Mouse (Mus musculus) stomach, postnatal 0 days (tissue): Measurements from ENCODE around the gene 1700014D04Rik. TPM values are rescaled to one million over a fixed set of nuclear protein-coding genes. Genes with fewer than 3 reads are reported as not detected.
A peak's percentile ranks its signal among the peaks of the same experiment; 100 is the strongest.
"Not testable (repeated sequence)": the region's sequence is repeated elsewhere in the genome, so short reads cannot be mapped to it uniquely, and the experiment has no call there.

ENCODE experiments used
- ATAC-seq: fragments of 200-750 bp; cut with Nextera tagmentation; 2 replicates; pipeline ENCODE4 v1.8.0; 2017; ENCODE audit not compliant: low FRiP score, low TSS enrichment
- DNase-seq: peaks from one replicate; pipeline ENCODE4 v3.0.0-alpha.2; 2016; ENCODE audit warnings: low spot score
- H3K27ac ChIP-seq: fragments of 300-500 bp; sonication (generic); replicated peaks from 2 replicates; pipeline ENCODE4 v1.5.1; 2014; ENCODE audit warnings: mild to moderate bottlenecking, control low read depth
- H3K27me3 ChIP-seq: fragments of 300-500 bp; sonication (generic); 2 replicates; pipeline ENCODE4 v1.6.1; 2014; ENCODE audit warnings: low read length; ENCODE audit not compliant: control insufficient read depth, insufficient read depth
- H3K36me3 ChIP-seq: fragments of 300-500 bp; sonication (generic); 2 replicates; pipeline ENCODE4 v1.6.1; 2014; ENCODE audit warnings: low read length, mixed read lengths; ENCODE audit not compliant: control insufficient read depth, insufficient read depth
- H3K4me1 ChIP-seq: fragments of 300-500 bp; sonication (generic); replicated peaks from 2 replicates; pipeline ENCODE4 v1.6.1; 2014; ENCODE audit warnings: antibody characterized with exemption; ENCODE audit not compliant: control insufficient read depth, insufficient read depth
- H3K4me2 ChIP-seq: fragments of 300-500 bp; sonication (generic); replicated peaks from 2 replicates; pipeline ENCODE4 v1.6.1; 2014; ENCODE audit warnings: low read depth, mild to moderate bottlenecking, control low read depth, moderate library complexity
- H3K4me3 ChIP-seq: fragments of 300-500 bp; sonication (generic); 2 replicates; pipeline ENCODE4 v1.5.1; 2014; ENCODE audit warnings: low read depth, low read length, control low read depth
- H3K9ac ChIP-seq: fragments of 300-500 bp; sonication (generic); 2 replicates; pipeline ENCODE4 v1.6.1; 2014; ENCODE audit warnings: mild to moderate bottlenecking, low read length, control low read depth, mixed read lengths
- H3K9me3 ChIP-seq: fragments of 300-500 bp; sonication (generic); 2 replicates; pipeline ENCODE4 v1.6.1; 2016; ENCODE audit warnings: low read length; ENCODE audit not compliant: control insufficient read depth
- CTCF ChIP-seq: IDR thresholded peaks from 2 replicates; pipeline ENCODE4 v1.5.1; 2016; ENCODE audit warnings: antibody characterized with exemption, low read depth, mild to moderate bottlenecking, moderate library complexity
- EP300 ChIP-seq: optimal IDR thresholded peaks from 2 replicates; pipeline ENCODE3; 2016; ENCODE audit warnings: antibody characterized with exemption
- WGBS: fragments of 180-500 bp; shearing (Covaris S2); extraction: QIAGEN DNeasy Blood & Tissue Kit; methylation state at CpG from one replicate; pipeline ENCODE4 v1.1.7; 2014; 5-methylcytosine and 5-hydroxymethylcytosine counted together
- polyA plus RNA-seq: library from polyadenylated mRNA; unstranded; fragments of >200 nt; fragmentation: Nextera tagmentation; extraction: Ambion mirVana; gene quantifications from 2 replicates; pipeline ENCODE4 v1.2.1, GENCODE M21; 2015

The 1700014D04Rik gene
- polyA plus RNA-seq, 1 experiment from 2014 or later, result not detected

DNA sequence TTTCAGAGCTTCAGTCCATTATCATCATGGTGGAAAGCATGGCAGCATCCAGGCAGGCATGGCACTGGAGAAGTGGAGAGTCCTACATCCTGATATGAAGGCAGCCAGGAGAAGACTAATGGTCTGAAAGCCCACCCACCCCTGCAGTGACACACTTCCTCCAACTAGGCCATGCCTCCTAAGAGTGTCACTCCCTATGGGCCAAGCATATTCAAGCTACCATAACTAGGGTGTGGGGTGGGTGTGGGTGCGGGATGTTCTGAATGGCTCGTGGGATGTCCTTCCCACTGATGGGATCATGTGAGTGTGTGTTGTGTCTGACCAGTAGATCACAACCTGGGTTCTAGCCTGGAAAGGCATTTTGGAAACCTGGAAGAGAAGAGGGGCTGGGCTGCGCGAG, 12.6 kb downstream of the 1700014D04Rik start:
- DNase-seq, result no peak
- Histone ChIP-seq H3K36me3 (no peaks in the 10 kb centered on the region), H3K27ac (no peak overlapping the region), H3K4me1 (no peaks in the 10 kb centered on the region), H3K4me2 (no peak overlapping the region), H3K27me3 (no peaks in the 10 kb centered on the region), H3K4me3 (no peak overlapping the region), H3K9me3 (no peaks in the 10 kb centered on the region), H3K9ac (no peak overlapping the region)
- no peak for ATAC-seq
- 86% methylated on average over 2 of the region's 4 CpGs for WGBS
- no peak for TF ChIP-seq CTCF
- no peak for TF ChIP-seq EP300

DNA sequence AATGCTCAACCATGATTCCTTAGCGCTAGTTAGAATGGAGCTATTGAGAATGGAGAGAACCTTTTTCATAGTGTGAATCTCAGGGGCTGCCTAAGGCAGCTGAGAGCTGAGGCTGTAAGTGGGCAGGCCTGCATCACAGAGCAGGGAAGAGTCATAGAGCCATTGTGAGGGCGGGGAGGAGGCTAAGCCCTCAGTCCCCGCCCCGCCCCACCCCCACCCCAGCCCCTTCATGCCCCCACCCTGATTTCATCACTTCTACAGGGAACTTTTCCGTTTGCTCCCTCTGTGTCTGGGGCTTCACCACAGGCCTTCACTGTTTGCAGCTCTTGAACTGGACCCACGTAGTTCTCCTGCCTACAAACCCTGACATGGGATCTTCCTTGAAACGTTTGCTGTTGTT, 14.9 kb downstream of the 1700014D04Rik start, which contains the start of gene Spata31d1d:
Gene Spata31d1d (minus strand): TSS at position 101 of the 400 bp plus-strand sequence.
- 39% methylated on average over 7 of the region's 7 CpGs for WGBS
- Histone ChIP-seq H3K4me2 (no peak within 1 kb of the TSS), H3K4me3 (no peak within 1 kb of the TSS), H3K9me3 (no peaks in the 10 kb centered on the region), H3K27ac (no peak within 1 kb of the TSS), H3K27me3 (no peaks in the 10 kb centered on the region), H3K36me3 (no peaks in the 10 kb centered on the region), H3K9ac (no peak within 1 kb of the TSS), H3K4me1 (no peaks in the 10 kb centered on the region)
- ATAC-seq, result no peak
- no peak for DNase-seq
- TF ChIP-seq CTCF (no peak), EP300 (no peak)

DNA sequence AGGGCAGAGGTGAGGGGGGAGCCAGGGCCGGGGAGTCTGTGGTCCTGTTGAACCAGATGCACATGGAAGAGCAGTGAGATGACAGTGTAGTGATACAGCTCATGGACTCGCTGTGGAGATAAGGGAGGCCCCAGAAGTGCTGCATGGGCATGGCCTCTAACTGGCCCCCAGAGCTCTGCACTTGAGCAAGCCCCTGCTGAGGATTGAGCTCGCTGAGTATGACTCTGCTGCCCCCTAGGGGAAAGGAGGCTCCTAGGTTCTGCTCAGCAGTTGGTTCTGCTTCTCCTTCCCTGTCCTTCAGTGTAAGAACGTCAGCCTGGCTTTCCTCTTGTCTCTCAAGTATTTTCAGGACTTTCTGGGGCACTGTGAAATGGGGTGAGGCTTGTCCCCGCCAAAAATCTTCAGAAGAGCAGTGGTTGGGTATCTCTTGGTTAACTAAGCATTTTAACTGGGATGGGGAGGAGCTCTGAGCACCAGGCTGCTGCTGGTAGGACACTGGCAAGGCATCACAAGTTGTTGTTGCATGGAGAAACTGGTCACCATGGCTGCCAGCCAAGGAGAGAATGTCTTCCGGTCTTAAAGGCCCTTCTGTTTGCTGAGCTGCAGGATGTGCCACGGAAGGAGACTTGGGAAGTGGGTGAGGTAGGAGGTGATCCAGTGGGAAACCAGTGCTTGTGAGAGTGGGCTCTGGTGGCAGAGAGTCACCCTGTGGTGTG, 18.0 kb downstream of the 1700014D04Rik start:
- Histone ChIP-seq H3K4me3 (no peak overlapping the region), H3K4me2 (no peak overlapping the region), H3K36me3 (no peaks in the 10 kb centered on the region), H3K27me3 (no peaks in the 10 kb centered on the region), H3K9ac (no peak overlapping the region), H3K9me3 (no peaks in the 10 kb centered on the region), H3K4me1 (no peaks in the 10 kb centered on the region), H3K27ac (no peak overlapping the region)
- ATAC-seq (peak; percentile 79), DNase-seq (peak; percentile 82)
- TF ChIP-seq CTCF, result peak; percentile 98
- no peak for TF ChIP-seq EP300
- 21% methylated on average over 7 of the region's 7 CpGs for WGBS

DNA sequence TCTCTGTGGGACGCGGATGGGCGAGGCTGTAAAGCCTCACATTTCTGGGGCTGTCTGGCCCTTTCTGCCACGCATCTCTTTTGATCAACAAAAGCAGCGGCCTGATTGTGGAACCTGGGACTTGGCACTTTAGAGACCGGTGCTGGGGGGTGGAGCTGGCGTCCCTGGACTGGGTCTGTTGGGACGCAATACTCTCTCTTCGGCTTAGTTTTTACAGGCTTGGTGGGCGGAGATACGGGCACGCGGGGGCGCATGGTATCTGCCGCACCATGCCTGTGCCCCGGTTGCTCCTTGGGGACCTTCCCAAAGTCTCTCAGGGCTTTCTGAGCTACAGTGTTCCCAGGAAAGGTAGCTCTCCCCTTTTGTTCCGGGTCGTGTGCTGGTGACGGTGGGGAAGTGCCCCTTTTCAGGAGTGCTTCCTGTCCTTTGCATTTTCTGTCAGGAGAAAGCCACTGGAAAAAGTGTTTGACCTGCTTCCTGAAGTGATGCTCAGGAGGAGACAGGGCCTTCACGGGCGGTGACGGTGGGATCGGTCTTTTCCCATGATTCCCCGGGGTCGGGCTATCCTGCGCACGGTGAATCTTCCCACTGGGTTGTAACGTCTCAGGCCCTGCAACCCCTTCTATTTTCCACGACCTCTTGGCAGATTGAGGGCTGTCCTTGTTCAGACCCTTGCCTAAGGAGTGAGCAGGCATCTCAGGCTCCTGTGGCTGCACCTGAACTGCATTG, 20.2 kb downstream of the 1700014D04Rik start:
- Histone ChIP-seq H3K9me3 (no peaks in the 10 kb centered on the region), H3K9ac (no peak overlapping the region; the same call in 1 of the 2 replicates), H3K4me1 (no peaks in the 10 kb centered on the region), H3K27ac (no peak overlapping the region), H3K36me3 (no peaks in the 10 kb centered on the region), H3K27me3 (no peaks in the 10 kb centered on the region), H3K4me2 (peak overlapping the region; percentile 32), H3K4me3 (no peak overlapping the region)
- TF ChIP-seq EP300 (no peak), CTCF (no peak)
- ATAC-seq (no peak), DNase-seq (no peak)
- WGBS, result 35% methylated on average over 29 of the region's 29 CpGs

DNA sequence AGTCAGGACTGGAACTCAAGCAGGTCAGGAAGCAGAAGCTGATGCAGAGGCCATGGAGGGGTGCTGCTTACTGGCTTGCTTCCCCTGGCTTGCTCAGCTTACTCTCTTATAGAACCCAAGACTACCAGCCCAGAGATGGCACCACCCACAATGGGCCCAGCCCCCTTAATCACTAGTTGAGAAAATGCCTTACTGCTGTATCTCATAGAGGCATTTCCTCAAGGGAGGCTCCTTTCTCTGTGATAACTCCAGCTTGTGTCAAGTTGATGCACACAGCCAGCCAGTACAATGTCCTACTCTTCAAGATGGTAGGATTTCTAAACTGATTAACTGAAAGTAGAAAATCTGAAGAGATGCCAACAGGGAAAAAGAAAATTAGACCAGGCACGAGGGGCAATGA, 24.5 kb downstream of the 1700014D04Rik start:
- DNase-seq, H3K4me2 ChIP-seq, H3K9me3 ChIP-seq, H3K4me3 ChIP-seq, H3K4me1 ChIP-seq, H3K36me3 ChIP-seq, H3K27me3 ChIP-seq, ATAC-seq, H3K9ac ChIP-seq, H3K27ac ChIP-seq: not testable (repeated sequence)
- 83% methylated on average over 1 of the region's 1 CpGs for WGBS

DNA sequence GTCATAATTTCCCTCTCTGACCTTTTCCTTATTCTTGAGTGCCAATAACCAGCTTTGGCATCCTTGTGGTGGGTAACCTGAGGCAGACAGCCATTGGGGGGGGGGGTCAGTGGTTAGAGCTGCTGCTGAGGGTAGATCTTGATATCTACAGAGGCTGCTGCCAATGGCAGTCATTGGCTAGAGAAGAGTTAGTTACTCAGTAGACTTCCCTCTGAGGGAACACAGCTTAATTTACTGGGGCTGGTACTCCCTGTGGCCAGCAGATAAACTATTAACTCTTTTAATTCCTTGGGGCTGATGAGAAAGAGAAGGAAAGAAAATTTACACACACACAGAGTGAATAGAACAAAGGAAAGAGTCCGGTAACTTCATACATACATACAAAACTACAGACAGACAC, 27.1 kb downstream of the 1700014D04Rik start:
- TF ChIP-seq EP300 (no peak), CTCF (no peak)
- Histone ChIP-seq H3K27me3 (no peaks in the 10 kb centered on the region), H3K27ac (no peak overlapping the region), H3K9ac (no peak overlapping the region), H3K4me2 (no peak overlapping the region), H3K4me1 (no peaks in the 10 kb centered on the region), H3K4me3 (no peak overlapping the region), H3K9me3 (no peaks in the 10 kb centered on the region), H3K36me3 (no peaks in the 10 kb centered on the region)
- 91% methylated on average over 1 of the region's 1 CpGs for WGBS
- DNase-seq, result no peak
- ATAC-seq, result no peak

DNA sequence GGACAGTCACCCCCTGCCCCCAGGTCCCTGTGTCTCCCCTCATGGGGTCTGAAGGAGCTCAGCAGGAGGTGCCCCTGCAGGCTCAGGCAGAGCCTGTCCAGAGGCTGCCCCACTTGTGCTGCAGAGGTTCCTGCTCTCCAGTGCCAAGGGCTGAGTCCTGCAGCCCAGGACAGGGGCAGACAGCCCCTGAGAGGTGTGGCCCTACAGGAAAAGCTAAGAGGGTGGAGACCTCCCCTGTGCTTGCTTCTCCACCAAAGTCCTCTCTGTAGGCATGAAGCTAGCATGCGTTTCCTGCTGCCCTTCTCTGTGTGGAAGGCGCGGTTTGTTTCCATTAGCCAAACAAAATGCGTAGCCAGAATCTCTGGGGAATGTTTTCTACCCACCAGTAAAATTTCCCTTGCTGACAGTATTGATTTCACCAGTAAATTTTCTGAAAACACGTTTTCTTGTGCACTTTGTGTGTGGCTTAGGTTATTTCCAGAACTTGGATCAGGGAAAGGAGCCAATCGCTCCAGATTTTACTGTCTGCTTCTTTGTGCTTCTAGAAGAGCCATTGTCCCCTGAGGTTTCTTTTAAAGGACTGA, 27.6 kb downstream of the 1700014D04Rik start:
- H3K27me3 ChIP-seq, H3K36me3 ChIP-seq, H3K4me2 ChIP-seq, H3K4me1 ChIP-seq, H3K4me3 ChIP-seq, H3K9ac ChIP-seq, H3K9me3 ChIP-seq, H3K27ac ChIP-seq: not testable (repeated sequence)
- DNase-seq (peak; percentile 51), ATAC-seq (peak; percentile 75)
- 19% methylated on average over 6 of the region's 6 CpGs for WGBS
